ENCODE assay signal across 10 mouse cellular contexts in genomic region chr5:120849601-120850136, GRCm38 (mm10). TPM values are rescaled to one million over a fixed set of nuclear protein-coding genes. Genes with fewer than 3 reads are reported as not detected.
DNase-seq lines count a peak whose midpoint lies in the region; ATAC-seq and TF ChIP-seq lines count a peak whose summit lies in the region.
"Had no signal": no experiment of that assay in that cellular context is flagged by ENCODE, and none has a peak within 500 bp of the region (broad histone marks: within the 10 kb centered on the region; RNA-seq: fewer than 3 reads in every experiment).

No protein-coding gene starts in this region.

- TF ChIP-seq CTCF in left cerebral cortex, adult 2 months (IDR thresholded peaks at IDR 0.05): peak; percentile 68

- no peak overlapping the region for H3K27ac ChIP-seq in left cerebral cortex, adult 2 months
- H3K27ac ChIP-seq: neural tube, embryonic 12.5 days had no signal

- no peak for ATAC-seq in CD4-positive, CD25-positive, alpha-beta regulatory T cell, adult 4 months

- H3K4me3 ChIP-seq in left cerebral cortex, adult 2 months: no peak overlapping the region
- H3K4me3 ChIP-seq: neural tube, embryonic 12.5 days had no signal

- intact Hi-C loops in left cerebral cortex, adult 2 months (cut with DNase I): no loop called here

- DNase-seq in CD4-positive, CD25-positive, alpha-beta regulatory T cell, adult 2 months (ENCODE audit: low read depth, low spot score): peak; percentile 81
- peak; percentile 11 to 24 for DNase-seq in left cerebral cortex, adult 2 months (ENCODE audit: extremely low spot score in 1 of 2, low spot score in 2 of 2)
- DNase-seq in left cerebral cortex, adult 11 months (ENCODE audit: low spot score): no peak
- DNase-seq in adipocyte (ENCODE audit: low spot score): peak; percentile 95
- DNase-seq in embryo, embryonic 11.5 days (ENCODE audit: low read depth, low spot score): peak; percentile 19
- DNase-seq in layer of hippocampus, adult 9-10 months (ENCODE audit: low spot score): peak; percentile 18
- DNase-seq in retina, embryonic 14.5 days (ENCODE audit: low spot score): peak; percentile 76

RNA-seq across cellular contexts. Expression of gene Oas1f, which starts 2.5 kb away (rescaled TPM):
- polyA plus RNA-seq in CD4-positive, CD25-positive, alpha-beta regulatory T cell, adult 4 months (2017; shearing (Covaris generic)): not detected
- not detected for total RNA-seq in left cerebral cortex, adult 2 months (2021)
- polyA plus RNA-seq: C2C12; neural tube, embryonic 12.5 days had no signal

RNA-seq across cellular contexts. Expression of gene Oas1h, which starts 11.6 kb away (rescaled TPM):
- polyA plus RNA-seq in CD4-positive, CD25-positive, alpha-beta regulatory T cell, adult 4 months (2017; shearing (Covaris generic)): not detected
- total RNA-seq in left cerebral cortex, adult 2 months (2021): not detected
- polyA plus RNA-seq: C2C12; neural tube, embryonic 12.5 days had no signal

RNA-seq across cellular contexts. Expression of gene Oas1c, which starts 37.4 kb away (rescaled TPM):
- 10 to 100 TPM; 16.2 to 19.2 TPM for polyA plus RNA-seq in CD4-positive, CD25-positive, alpha-beta regulatory T cell, adult 4 months (2017; shearing (Covaris generic))
- 1 to 10 TPM in 1 of 2 experiments, under 1 TPM in 1; 0.82 to 1.0 TPM for total RNA-seq in left cerebral cortex, adult 2 months (2021)

RNA-seq across cellular contexts. Expression of gene Oas1g, which starts 37.7 kb away (rescaled TPM):
- polyA plus RNA-seq in CD4-positive, CD25-positive, alpha-beta regulatory T cell, adult 4 months (2017; shearing (Covaris generic)): 1 to 10 TPM in 1 of 2 experiments, not detected in 1; 1.2 TPM
- not detected for total RNA-seq in left cerebral cortex, adult 2 months (2021)
- polyA plus RNA-seq: C2C12 had no signal

RNA-seq across cellular contexts. Expression of gene Oas1e, which starts 54.3 kb away (rescaled TPM):
- polyA plus RNA-seq in CD4-positive, CD25-positive, alpha-beta regulatory T cell, adult 4 months (2017; shearing (Covaris generic)): not detected
- not detected for total RNA-seq in left cerebral cortex, adult 2 months (2021)
- polyA plus RNA-seq: C2C12; neural tube, embryonic 12.5 days had no signal
